Mouse (Mus musculus): ENCODE results near the gene Ugt1a5.

Ugt1a5 gene

DNA sequence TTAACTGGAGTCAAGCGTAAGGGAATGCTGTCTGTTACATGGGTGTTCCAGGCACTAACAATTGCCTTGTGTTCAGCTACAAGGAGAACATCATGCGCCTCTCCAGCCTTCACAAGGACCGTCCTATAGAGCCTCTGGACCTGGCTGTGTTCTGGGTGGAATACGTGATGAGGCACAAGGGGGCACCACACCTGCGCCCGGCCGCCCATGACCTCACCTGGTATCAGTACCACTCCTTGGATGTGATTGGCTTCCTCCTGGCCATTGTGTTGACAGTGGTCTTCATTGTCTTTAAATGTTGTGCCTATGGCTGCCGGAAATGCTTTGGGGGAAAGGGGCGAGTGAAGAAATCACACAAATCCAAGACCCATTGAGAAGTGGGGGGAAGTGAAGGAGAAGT lies 52.2 kb downstream of the Ugt1a5 start:
- CTCF ChIA-PET = interaction anchor here in 1 of 4 experiments (1.0 kb wide), 1 partner anchor 60 kb away, joined by 4 read pairs; the partner anchor contains the start of genes Hjurp and Trpm8
- POLR2A ChIA-PET = interaction anchor here in 1 of 4 experiments (0.6 kb wide), 1 partner anchor 70 kb away, joined by 8 read pairs; no protein-coding TSS in a partner anchor

- CTCF ChIA-PET = interaction anchor here in 2 of 4 experiments (1.1 to 1.3 kb wide), 2 partner anchors 11 to 71 kb away, joined by 3 read pairs; no protein-coding TSS in a partner anchor
- POLR2A ChIA-PET = interaction anchor here in 1 of 4 experiments (1.4 kb wide), 1 partner anchor 34 kb away, joined by 3 read pairs; no protein-coding TSS in a partner anchor
These were observed 52.8 kb downstream of the Ugt1a5 start for GRCm38 (mm10) chr1:88218591-88218990.

GRCm38 (mm10) chr1:88219054-88219453 lies 53.2 kb downstream of the Ugt1a5 start:
- CTCF ChIA-PET = interaction anchor here in 2 of 4 experiments (1.1 to 2.4 kb wide), 3 partner anchors 10 to 71 kb away, joined by 3 to 7 read pairs (median 4); no protein-coding TSS in a partner anchor
- POLR2A ChIA-PET = interaction anchor here in 1 of 4 experiments (1.0 to 1.9 kb wide), 3 partner anchors 15 to 47 kb away, joined by 3 to 9 read pairs (median 4); no protein-coding TSS in a partner anchor

- ChIA-PET CTCF (interaction anchor here in 2 of 4 experiments (1.0 to 2.4 kb wide), 3 partner anchors 64 to 70 kb away, joined by 3 to 7 read pairs (median 4); no protein-coding TSS in a partner anchor), POLR2A (interaction anchor here in 2 of 4 experiments (0.7 to 1.9 kb wide), 7 partner anchors 11 to 906 kb away, joined by 3 to 9 read pairs (median 4); partner anchors contain the start of genes Hjurp (in 1 of the 2) and Trpm8 (in 1 of the 2))
These were observed 54.5 kb downstream of the Ugt1a5 start for GRCm38 (mm10) chr1:88220336-88220735.

- POLR2A ChIA-PET = interaction anchor here in 1 of 4 experiments (0.6 to 2.2 kb wide), 6 partner anchors 9 to 559 kb away, joined by 3 to 5 read pairs (median 4); partner anchors contain the start of genes Hjurp and Trpm8
- CTCF ChIA-PET = interaction anchor here in 3 of 4 experiments (0.9 to 1.3 kb wide), 3 partner anchors 10 to 68 kb away, joined by 3 to 4 read pairs (median 3); no protein-coding TSS in a partner anchor
These were observed 56.4 kb downstream of the Ugt1a5 start for GRCm38 (mm10) chr1:88222216-88222615.

GRCm38 (mm10) chr1:88223011-88223515 lies 57.3 kb downstream of the Ugt1a5 start:
- ChIA-PET CTCF (interaction anchor here in 3 of 4 experiments (0.6 to 1.3 kb wide), 6 partner anchors 10 to 78 kb away, joined by 3 to 6 read pairs (median 4); no protein-coding TSS in a partner anchor), POLR2A (interaction anchor here in 2 of 4 experiments (0.6 to 2.2 kb wide), 9 partner anchors 8 to 61 kb away, joined by 3 to 5 read pairs (median 4); partner anchors contain the start of genes Hjurp (in 1 of the 2) and Trpm8 (in 1 of the 2))

GRCm38 (mm10) chr1:88223591-88223990 lies 57.8 kb downstream of the Ugt1a5 start:
- CTCF ChIA-PET = interaction anchor here in 3 of 4 experiments (0.9 to 1.3 kb wide), 3 partner anchors 9 to 66 kb away, joined by 3 to 6 read pairs (median 3); no protein-coding TSS in a partner anchor
- POLR2A ChIA-PET = interaction anchor here in 2 of 4 experiments (0.6 to 1.4 kb wide), 6 partner anchors 9 to 60 kb away, joined by 3 to 5 read pairs (median 3); partner anchors contain the start of gene Ugt1a1 (in 1 of the 2)

GRCm38 (mm10) chr1:88224029-88224776 lies 58.4 kb downstream of the Ugt1a5 start:
- CTCF ChIA-PET = interaction anchor here in 2 of 4 experiments (0.7 to 1.1 kb wide), 2 partner anchors 60 to 66 kb away, joined by 3 to 6 read pairs; no protein-coding TSS in a partner anchor
- POLR2A ChIA-PET = interaction anchor here in 1 of 4 experiments (0.8 to 1.4 kb wide), 4 partner anchors 9 to 41 kb away, joined by 3 to 4 read pairs (median 3); partner anchors contain the start of gene Ugt1a1

DNA sequence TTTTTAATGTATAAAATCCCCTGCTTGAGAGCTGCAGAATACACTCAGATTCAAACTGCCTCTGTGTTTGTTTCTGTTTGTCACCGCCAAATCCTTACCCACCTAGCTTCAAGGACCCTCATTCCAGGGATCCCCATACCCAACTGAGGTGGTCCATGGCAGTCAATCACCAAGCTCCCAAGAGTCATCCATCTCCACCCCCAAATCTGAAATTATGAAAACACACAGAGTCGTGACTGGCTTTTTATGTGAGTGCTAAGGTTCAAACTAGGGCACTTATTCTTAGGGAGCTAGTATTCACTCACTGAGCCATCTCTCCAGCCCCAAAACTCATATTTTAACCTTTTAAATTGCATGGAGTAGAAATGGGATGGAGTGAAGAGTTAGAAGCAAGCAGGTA lies 59.5 kb downstream of the Ugt1a5 start:
- ChIA-PET CTCF (interaction anchor here in 1 of 4 experiments (0.6 kb wide), 1 partner anchor 65 kb away, joined by 3 read pairs; no protein-coding TSS in a partner anchor), POLR2A (interaction anchor here in 2 of 4 experiments (1.1 to 1.3 kb wide), 2 partner anchors 20 to 21 kb away, joined by 3 read pairs; no protein-coding TSS in a partner anchor)

DNA sequence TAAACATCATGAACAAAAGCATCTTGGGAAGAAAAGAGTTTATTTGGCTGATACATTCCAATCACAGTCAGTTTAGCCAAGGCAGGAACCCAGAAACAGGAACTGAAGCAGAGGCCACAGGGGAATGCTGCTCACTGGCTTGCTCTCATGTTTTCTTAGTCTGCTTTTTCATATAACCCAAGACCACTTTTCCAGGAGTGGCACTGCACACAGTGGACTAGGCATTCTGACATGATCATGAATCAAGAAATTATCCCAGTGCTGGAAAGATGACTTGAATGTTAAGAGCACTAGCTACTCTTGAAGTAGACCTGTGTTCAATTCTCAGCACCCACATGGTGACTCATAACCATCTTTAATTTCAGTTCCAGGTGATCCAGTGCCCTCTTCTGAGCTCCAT lies 59.9 kb downstream of the Ugt1a5 start:
- ChIA-PET CTCF (interaction anchor here in 1 of 4 experiments (0.6 kb wide), 1 partner anchor 64 kb away, joined by 3 read pairs; no protein-coding TSS in a partner anchor), POLR2A (interaction anchor here in 2 of 4 experiments (0.5 to 1.3 kb wide), 4 partner anchors 10 to 188 kb away, joined by 3 read pairs; no protein-coding TSS in a partner anchor)

- ChIA-PET POLR2A (interaction anchor here in 1 of 4 experiments (0.5 to 1.0 kb wide), 2 partner anchors 9 to 25 kb away, joined by 3 to 4 read pairs; no protein-coding TSS in a partner anchor), CTCF (no interaction called here)
These were observed 61.0 kb downstream of the Ugt1a5 start, which contains the start of gene Mroh2a for GRCm38 (mm10) chr1:88226670-88227379. Mroh2a (plus strand) TSS chr1:88226986.

DNA sequence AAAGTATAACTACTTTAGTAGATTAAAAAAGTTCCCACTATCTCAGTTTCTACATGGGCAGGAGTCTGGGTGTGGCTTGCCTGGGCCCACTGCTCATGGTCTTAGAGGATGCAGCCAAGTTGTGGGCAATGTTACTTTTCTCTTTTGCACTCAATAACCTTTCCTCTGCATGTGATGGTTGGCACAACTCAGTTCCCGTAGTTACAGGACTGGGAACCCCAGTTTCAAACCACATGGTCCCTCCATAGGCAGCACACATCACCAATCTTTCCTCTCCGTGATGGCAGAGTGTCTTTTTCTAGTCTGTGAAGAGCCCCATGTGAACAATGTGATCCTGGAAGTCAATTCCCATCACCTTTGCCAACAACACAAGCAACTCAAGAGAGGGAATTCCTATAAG lies 61.7 kb downstream of the Ugt1a5 start:
- CTCF ChIA-PET = no interaction called here
- POLR2A ChIA-PET = no interaction called here

- POLR2A ChIA-PET = no interaction called here
- CTCF ChIA-PET = no interaction called here
These were observed 62.3 kb downstream of the Ugt1a5 start for GRCm38 (mm10) chr1:88228121-88228520.

DNA sequence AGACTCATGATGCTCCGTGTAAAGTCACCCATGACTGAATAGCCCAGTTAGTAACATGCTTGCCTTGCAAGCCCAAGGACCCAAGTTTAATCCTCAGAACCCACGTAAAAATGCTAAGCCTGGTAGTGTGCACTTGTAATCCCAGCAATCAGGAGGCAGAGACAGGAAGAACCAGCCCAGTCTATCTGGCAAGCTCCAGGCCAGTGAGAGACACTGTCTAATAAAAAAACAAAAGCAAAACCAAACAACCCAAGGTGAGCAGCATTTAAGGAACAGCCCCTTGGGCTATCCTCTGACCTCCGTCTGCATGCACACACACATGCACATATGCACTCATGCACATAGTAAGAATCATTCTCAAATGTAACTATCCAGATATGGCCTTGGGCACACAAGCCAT lies 63.8 kb downstream of the Ugt1a5 start:
- ChIA-PET CTCF (interaction anchor here in 1 of 4 experiments (0.6 kb wide), 1 partner anchor 10 kb away, joined by 3 read pairs; no protein-coding TSS in a partner anchor), POLR2A (no interaction called here)

GRCm38 (mm10) chr1:88229986-88230385 lies 64.2 kb downstream of the Ugt1a5 start:
- POLR2A ChIA-PET = no interaction called here
- CTCF ChIA-PET = no interaction called here

DNA sequence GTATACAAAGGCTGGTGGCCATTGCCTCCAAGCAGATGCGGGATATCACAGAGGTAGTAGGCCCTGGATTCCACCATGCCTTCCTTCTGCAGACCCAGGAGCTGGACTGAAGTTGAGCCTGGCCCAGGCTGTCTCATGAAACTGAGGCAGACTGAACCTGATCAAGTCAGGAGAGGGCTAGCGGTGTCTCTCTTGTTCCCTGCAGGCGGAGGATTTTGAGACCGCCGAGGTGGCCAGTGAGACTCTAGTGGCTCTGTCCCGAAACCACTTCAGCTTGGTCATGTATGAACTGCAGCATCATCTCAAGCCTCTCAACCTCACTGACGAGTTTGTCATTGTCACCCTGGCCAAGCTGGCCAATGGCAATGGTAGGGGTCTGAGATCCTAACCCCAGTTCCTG lies 64.6 kb downstream of the Ugt1a5 start:
- ChIA-PET POLR2A (interaction anchor here in 1 of 4 experiments (1.0 kb wide), 1 partner anchor 10 kb away, joined by 4 read pairs; no protein-coding TSS in a partner anchor), CTCF (interaction anchor here in 1 of 4 experiments (0.6 kb wide), 1 partner anchor 512 kb away, joined by 3 read pairs; no protein-coding TSS in a partner anchor)

DNA sequence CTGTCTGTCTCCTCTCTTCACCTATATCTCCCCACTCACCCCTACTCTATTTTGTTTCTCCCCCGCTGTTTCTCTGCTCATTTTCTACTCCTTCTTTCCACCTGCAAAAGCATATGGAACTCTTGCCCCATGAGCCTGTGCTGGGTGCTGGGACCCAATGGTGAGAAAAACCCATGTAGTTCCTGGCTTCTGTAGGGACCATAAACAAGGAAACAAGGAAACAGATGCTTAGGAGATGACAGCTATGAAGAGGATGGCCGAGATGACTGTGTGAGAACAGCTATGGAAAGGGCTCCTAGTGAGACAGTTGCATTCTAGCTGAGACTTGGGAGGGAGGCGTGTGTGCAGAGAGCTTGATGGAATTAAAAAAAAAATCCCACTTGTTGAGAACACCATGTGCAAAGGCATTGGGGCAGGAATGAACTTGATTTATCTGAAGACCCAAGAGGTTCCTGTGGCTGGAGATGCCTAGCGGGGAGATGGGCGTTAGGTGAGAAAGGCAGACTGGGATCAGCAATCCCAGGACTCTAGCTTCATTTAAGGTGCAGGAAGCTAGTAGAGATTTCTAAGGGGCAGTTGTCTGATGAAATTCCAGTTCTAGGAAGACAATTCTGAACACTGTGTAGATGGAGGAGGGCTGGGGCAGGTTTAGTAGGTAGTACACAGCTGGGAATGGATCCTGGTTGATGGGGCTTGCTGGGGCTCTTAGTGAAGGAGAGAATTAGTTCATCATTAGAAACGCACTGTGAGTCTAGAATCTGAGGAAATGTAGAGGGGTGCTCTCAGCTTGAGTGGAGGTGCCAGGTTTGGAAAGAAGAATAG lies 65.4 kb downstream of the Ugt1a5 start:
- CTCF ChIA-PET = interaction anchor here in 2 of 4 experiments (0.6 to 0.8 kb wide), 2 partner anchors 59 to 511 kb away, joined by 3 read pairs; no protein-coding TSS in a partner anchor
- POLR2A ChIA-PET = interaction anchor here in 1 of 4 experiments (1.0 to 1.2 kb wide), 2 partner anchors 9 to 11 kb away, joined by 4 to 5 read pairs; no protein-coding TSS in a partner anchor
